Mouse (Mus musculus) CH12.LX (cell line): ENCODE measurements at regions not wholly inside any gene's neighbourhood (a gene's known extent, or its start where the extent isn't known, plus 50 kb on each side); places are given as distances from the start of the nearest gene placed in this dataset.

Experiments used
- DNase-seq: peaks from one replicate; pipeline ENCODE4 v3.0.0-alpha.2; 2013; ENCODE audit errors: extremely low read depth
- H3K27ac ChIP-seq: 2 replicates; pipeline ENCODE4 v1.5.1; 2012; ENCODE audit warnings: low read depth, mild to moderate bottlenecking, control low read depth, moderate library complexity; ENCODE audit not compliant: insufficient read depth
- H3K27me3 ChIP-seq: replicated peaks from 2 replicates; pipeline ENCODE3; 2012; ENCODE audit warnings: inconsistent platforms
- H3K36me3 ChIP-seq, 2 experiments: replicated peaks in 1 of 2; 2 replicates each; pipeline versions ENCODE3 to v1.6.1; 2012; ENCODE audit warnings: inconsistent platforms in 1 of 2, low read length in 1 of 2, mild to moderate bottlenecking in 1 of 2, mixed read lengths in 1 of 2, moderate library complexity in 1 of 2; ENCODE audit not compliant: control insufficient read depth in 1 of 2, insufficient read depth in 1 of 2
- H3K4me1 ChIP-seq, 2 experiments: 2 replicates each; pipeline ENCODE4 v1.6.1; 2012; ENCODE audit warnings: inconsistent platforms in 1 of 2, moderate library complexity in 1 of 2; ENCODE audit not compliant: insufficient read depth in 2 of 2, control insufficient read depth in 1 of 2
- H3K4me2 ChIP-seq: 2 replicates; pipeline ENCODE4 v1.6.1; 2012; ENCODE audit warnings: low read depth, mild to moderate bottlenecking, control low read depth; ENCODE audit not compliant: poor library complexity, insufficient read depth, severe bottlenecking
- H3K4me3 ChIP-seq, 3 experiments: fragments of 150-350 bp in 1 of 3; sonication (generic) in 1 of 3; replicated peaks in 1 of 3; 2 replicates each; pipeline versions ENCODE3 to v1.5.1; 2011 to 2012; ENCODE audit warnings: low read depth in 2 of 3, low read length in 2 of 3, mild to moderate bottlenecking in 2 of 3, moderate library complexity in 2 of 3, control low read depth in 1 of 3, improper control_type of control experiment in 1 of 3, inconsistent platforms in 1 of 3, mixed read lengths in 1 of 3; ENCODE audit not compliant: poor library complexity in 1 of 3
- H3K79me2 ChIP-seq: replicated peaks from 2 replicates; pipeline ENCODE4 v1.6.1; 2012; ENCODE audit warnings: mild to moderate bottlenecking, moderate library complexity; ENCODE audit not compliant: control insufficient read depth, poor library complexity, insufficient read depth, severe bottlenecking; ENCODE audit errors: extremely low read depth
- H3K9ac ChIP-seq: 2 replicates; pipeline ENCODE4 v1.6.1; 2012; ENCODE audit warnings: low read depth, mild to moderate bottlenecking, control low read depth, moderate library complexity; ENCODE audit not compliant: insufficient read depth
- H3K9me3 ChIP-seq: replicated peaks from 2 replicates; pipeline ENCODE3; 2012; ENCODE audit warnings: low read length, inconsistent platforms, mixed read lengths
- BHLHE40 ChIP-seq: IDR thresholded peaks from 2 replicates; pipeline ENCODE4 v1.6.1; 2011; ENCODE audit warnings: mild to moderate bottlenecking, low read depth, low read length, improper control_type of control experiment
- CHD1 ChIP-seq: IDR thresholded peaks from 2 replicates; pipeline ENCODE4 v1.6.1; 2012; ENCODE audit warnings: low read depth, low read length, improper control_type of control experiment, inconsistent platforms
- CHD2 ChIP-seq: IDR thresholded peaks from 2 replicates; pipeline ENCODE4 v1.6.1; 2011; ENCODE audit warnings: low read length, improper control_type of control experiment
- CTCF ChIP-seq, 2 experiments: IDR thresholded peaks in 1 of 2; conservative IDR thresholded peaks in 1 of 2; 2 replicates each; pipeline ENCODE4 v1.5.1; 2011 to 2012; ENCODE audit warnings: low read depth in 2 of 2, low read length in 2 of 2, improper control_type of control experiment in 1 of 2, inconsistent platforms in 1 of 2, mild to moderate bottlenecking in 1 of 2, moderate library complexity in 1 of 2
- ELF1 ChIP-seq: IDR thresholded peaks from 2 replicates; pipeline ENCODE4 v1.6.1; 2014; ENCODE audit warnings: low read depth, mild to moderate bottlenecking, inconsistent platforms, low read length, improper control_type of control experiment
- EP300 ChIP-seq: IDR thresholded peaks from 2 replicates; pipeline ENCODE4 v1.6.1; 2011; ENCODE audit warnings: low read length, improper control_type of control experiment
- GABPA ChIP-seq: IDR thresholded peaks from 2 replicates; pipeline ENCODE4 v1.6.1; 2012; ENCODE audit warnings: low read depth, low read length, improper control_type of control experiment, inconsistent platforms; ENCODE audit not compliant: insufficient replicate concordance
- HCFC1 ChIP-seq: IDR thresholded peaks from 2 replicates; pipeline ENCODE4 v1.6.1; 2012; ENCODE audit warnings: low read depth, mild to moderate bottlenecking, inconsistent platforms, low read length, improper control_type of control experiment
- IRF4 ChIP-seq: IDR thresholded peaks from 2 replicates; pipeline ENCODE4 v1.6.1; 2014; ENCODE audit warnings: low read depth, mild to moderate bottlenecking, inconsistent platforms, low read length, improper control_type of control experiment
- JUN ChIP-seq: IDR thresholded peaks from 2 replicates; pipeline ENCODE4 v1.6.1; 2011; ENCODE audit warnings: low read depth, mild to moderate bottlenecking, low read length, improper control_type of control experiment, moderate library complexity; ENCODE audit not compliant: insufficient read depth
- JUND ChIP-seq: conservative IDR thresholded peaks from 2 replicates; pipeline ENCODE4 v1.6.1; 2011; ENCODE audit warnings: low read depth, low read length, improper control_type of control experiment
- KAT2A ChIP-seq: IDR thresholded peaks from 2 replicates; pipeline ENCODE4 v1.6.1; 2012; ENCODE audit warnings: low read length, improper control_type of control experiment, inconsistent platforms; ENCODE audit not compliant: insufficient replicate concordance
- MXI1 ChIP-seq: IDR thresholded peaks from 2 replicates; pipeline ENCODE4 v1.6.1; 2011; ENCODE audit warnings: mild to moderate bottlenecking, low read depth, low read length, improper control_type of control experiment
- MYC ChIP-seq: IDR thresholded peaks from 2 replicates; pipeline ENCODE4 v1.6.1; 2011; ENCODE audit warnings: low read depth, mild to moderate bottlenecking, improper control_type of control experiment, low read length
- NELFE ChIP-seq: IDR thresholded peaks from 2 replicates; pipeline ENCODE4 v1.6.1; 2011; ENCODE audit warnings: low read depth, low read length, improper control_type of control experiment
- PAX5 ChIP-seq: IDR thresholded peaks from 2 replicates; pipeline ENCODE4 v1.6.1; 2012; ENCODE audit warnings: low read length, inconsistent platforms, mixed read lengths
- RAD21 ChIP-seq: IDR thresholded peaks from 2 replicates; pipeline ENCODE4 v1.6.1; 2011; ENCODE audit warnings: low read depth, mild to moderate bottlenecking, low read length, improper control_type of control experiment, moderate library complexity
- SIN3A ChIP-seq: IDR thresholded peaks from 2 replicates; pipeline ENCODE4 v1.6.1; 2012; ENCODE audit warnings: low read length, improper control_type of control experiment, inconsistent platforms
- SMC3 ChIP-seq: IDR thresholded peaks from 2 replicates; pipeline ENCODE4 v1.6.1; 2011; ENCODE audit warnings: low read depth, low read length, improper control_type of control experiment
- USF1 ChIP-seq: IDR thresholded peaks from 2 replicates; pipeline ENCODE4 v1.6.1; 2014; ENCODE audit warnings: low read depth, mild to moderate bottlenecking, inconsistent platforms, low read length, improper control_type of control experiment
- ZC3H11A ChIP-seq: IDR thresholded peaks from 2 replicates; pipeline ENCODE4 v1.6.1; 2012; ENCODE audit warnings: low read depth, mild to moderate bottlenecking, inconsistent platforms, low read length, improper control_type of control experiment
- ZMIZ1 ChIP-seq: IDR thresholded peaks from 2 replicates; pipeline ENCODE4 v1.6.1; 2012; ENCODE audit warnings: low read depth, mild to moderate bottlenecking, inconsistent platforms, low read length, improper control_type of control experiment
- dilution Hi-C: fragments of 300-500 bp; cut with MboI; formaldehyde crosslinking; loops from 2 replicates; pipeline ENCODE4 v1.14.3; 2020; ENCODE audit warnings: low sequenced_read_pairs; ENCODE audit not compliant: extremely low pct_unique_long_range_greater_than_20kb, extremely low pct_ligation_motif_present
- in situ Hi-C: fragments of 300-500 bp; cut with MboI; formaldehyde crosslinking; loops from 3 replicates; pipeline ENCODE4 v1.14.3; 2019; ENCODE audit warnings: low sequenced_read_pairs, low pct_ligation_motif_present, low pct_unique_long_range_greater_than_20kb, mixed read lengths

- no peaks in the 10 kb centered on the region for H3K4me1 ChIP-seq
- H3K9ac ChIP-seq = no peak overlapping the region
- DNase-seq = no peak
- H3K27me3 ChIP-seq = no peaks in the 10 kb centered on the region
- no peaks in the 10 kb centered on the region for H3K79me2 ChIP-seq
- no peak overlapping the region for H3K4me2 ChIP-seq
- in situ Hi-C loops (no loop called here), dilution Hi-C loops (no loop called here)
- H3K4me3 ChIP-seq = no peak overlapping the region
- TF ChIP-seq PAX5 = no peak
- no peak for TF ChIP-seq HCFC1
- TF ChIP-seq CHD2 = no peak
- TF ChIP-seq BHLHE40 = no peak
- no peak for TF ChIP-seq CHD1
- TF ChIP-seq RAD21 = no peak
- TF ChIP-seq SMC3 = no peak
- TF ChIP-seq SIN3A = no peak
- no peak for TF ChIP-seq ZC3H11A
- TF ChIP-seq MYC = no peak
- TF ChIP-seq USF1 = no peak
- TF ChIP-seq CTCF (conservative IDR thresholded peaks at IDR 0.05 in 1 of 2, IDR thresholded peaks at IDR 0.05 in 1 of 2; ENCODE audit: low read depth in 2 of 2, low read length in 2 of 2) = no peak
- TF ChIP-seq ELF1 = no peak
- no peak for TF ChIP-seq ZMIZ1
- no peak for TF ChIP-seq GABPA
- no peak for TF ChIP-seq KAT2A
- H3K27ac ChIP-seq = no peak overlapping the region
- no peaks in the 10 kb centered on the region for H3K36me3 ChIP-seq
- H3K9me3 ChIP-seq = no peaks in the 10 kb centered on the region
These were observed 66.4 kb upstream of the Itprid1 start for GRCm38 (mm10) chr6:55770341-55770740.

- no peaks in the 10 kb centered on the region for H3K27me3 ChIP-seq
- no peaks in the 10 kb centered on the region for H3K9me3 ChIP-seq
- no peak overlapping the region for H3K4me3 ChIP-seq
- dilution Hi-C loops = no loop called here
- no peaks in the 10 kb centered on the region for H3K36me3 ChIP-seq
- H3K4me2 ChIP-seq = no peak overlapping the region
- H3K27ac ChIP-seq = no peak overlapping the region
- DNase-seq = no peak
- H3K4me1 ChIP-seq = no peaks in the 10 kb centered on the region
- in situ Hi-C loops = no loop called here
- H3K79me2 ChIP-seq = no peaks in the 10 kb centered on the region
- TF ChIP-seq NELFE = no peak
- TF ChIP-seq ZC3H11A = no peak
- TF ChIP-seq GABPA = no peak
- no peak for TF ChIP-seq EP300
- TF ChIP-seq IRF4 = no peak
- TF ChIP-seq ELF1 = no peak
- no peak for TF ChIP-seq MXI1
- TF ChIP-seq CHD1 = no peak
- TF ChIP-seq CTCF (conservative IDR thresholded peaks at IDR 0.05 in 1 of 2, IDR thresholded peaks at IDR 0.05 in 1 of 2; ENCODE audit: low read depth in 2 of 2, low read length in 2 of 2) = no peak
- no peak for TF ChIP-seq JUN
- TF ChIP-seq JUND = no peak
- H3K9ac ChIP-seq = no peak overlapping the region
These were observed 74.4 kb upstream of the Neurod6 start for GRCm38 (mm10) chr6:55755491-55755890.
